Mouse (Mus musculus): Measurements from ENCODE around the gene Lmo7.

GRCm38 (mm10) chr14:101822390-101822789, 92.6 kb downstream of the Lmo7 start:
- TF ChIP-seq POLR2A (IDR thresholded peaks at IDR 0.05; ENCODE audit: borderline replicate concordance, extremely low read depth, low read depth, low read length) (no peak), CTCF (IDR thresholded peaks at IDR 0.05; ENCODE audit: insufficient read depth, low read length) (no peak)
